8 mouse cellular contexts compared by ENCODE assay signal in genomic region chr17:27908206-27908887, GRCm38 (mm10). TPM values are rescaled to one million over a fixed set of nuclear protein-coding genes. Genes with fewer than 3 reads are reported as not detected.
A peak's percentile ranks its signal among the peaks of the same experiment; 100 is the strongest.
DNase-seq lines count a peak whose midpoint lies in the region; ATAC-seq and TF ChIP-seq lines count a peak whose summit lies in the region.

No protein-coding gene starts in this region.

- 1% methylated on average over 12 of the region's 12 CpGs for WGBS in embryonic facial prominence, embryonic 12.5 days
- under 1% methylated on average over 11 of the region's 12 CpGs for WGBS in hindbrain, postnatal 0 days
- WGBS in thymus, adult 2 months, result 0% methylated on average over 12 of the region's 12 CpGs

- ATAC-seq in CD4-positive, CD25-positive, alpha-beta regulatory T cell, adult 4 months, result peak; percentile 42
- ATAC-seq in embryonic facial prominence, embryonic 12.5 days (ENCODE audit: insufficient number of reproducible peaks, insufficient read depth, low FRiP score, low TSS enrichment), result no peak
- no peak for ATAC-seq in hindbrain, postnatal 0 days
- ATAC-seq in megakaryocyte progenitor cell, adult 5-6 weeks (replicated peaks; ENCODE audit: poor library complexity), result peak; percentile 49

- DNase-seq in gastrocnemius, postnatal 10 days, result peak; percentile 29
- DNase-seq in gastrocnemius, postnatal 4 days (ENCODE audit: low spot score in 2 of 2), result no peak
- DNase-seq in hindbrain, postnatal 0 days (ENCODE audit: low spot score), result no peak
- no peak for DNase-seq in thymus, adult 2 months
- no peak for DNase-seq in adrenal gland, postnatal 4 days (ENCODE audit: low spot score in 2 of 2)

- H3K4me3 ChIP-seq in embryonic facial prominence, embryonic 12.5 days, result peak overlapping the region; percentile 96
- peak overlapping the region; percentile 92 for H3K4me3 ChIP-seq in hindbrain, postnatal 0 days (ENCODE audit: low read length)
- H3K4me3 ChIP-seq in thymus, adult 2 months (ENCODE audit: control insufficient read depth, insufficient read depth, low read length), result peak overlapping the region; percentile 67

- TF ChIP-seq CTCF in hindbrain, postnatal 0 days (IDR thresholded peaks at IDR 0.05; ENCODE audit: low read depth), result no peak; the same call in 1 of the 2 replicates
- TF ChIP-seq CTCF in thymus, adult 2 months (IDR thresholded peaks at IDR 0.05; ENCODE audit: borderline replicate concordance, control insufficient read depth, extremely low read depth, insufficient read depth, low read length, poor library complexity), result no peak

- H3K27me3 ChIP-seq in embryonic facial prominence, embryonic 12.5 days, result no peaks in the 10 kb centered on the region
- no peaks in the 10 kb centered on the region for H3K27me3 ChIP-seq in hindbrain, postnatal 0 days (ENCODE audit: insufficient read depth, low read length)
- no peaks in the 10 kb centered on the region for H3K27me3 ChIP-seq in thymus, adult 2 months (ENCODE audit: control insufficient read depth, insufficient read depth, low read length)

- H3K4me2 ChIP-seq in embryonic facial prominence, embryonic 12.5 days (replicated peaks), result peak overlapping the region; percentile 86
- H3K4me2 ChIP-seq in hindbrain, postnatal 0 days (ENCODE audit: low read depth, low read length), result peak overlapping the region; percentile 96

- peaks cover 20% of the 10 kb centered on the region for H3K4me1 ChIP-seq in embryonic facial prominence, embryonic 12.5 days
- peaks cover 19% of the 10 kb centered on the region for H3K4me1 ChIP-seq in hindbrain, postnatal 0 days (ENCODE audit: insufficient read depth, low read length)
- peaks cover 16% of the 10 kb centered on the region for H3K4me1 ChIP-seq in thymus, adult 2 months (replicated peaks; ENCODE audit: control insufficient read depth, insufficient read depth, low read length)

- no peak for TF ChIP-seq POLR2A in thymus, adult 2 months (IDR thresholded peaks at IDR 0.05; ENCODE audit: control insufficient read depth, extremely low read depth, insufficient read depth, low read length, poor library complexity)

- H3K9me3 ChIP-seq in embryonic facial prominence, embryonic 12.5 days, result no peaks in the 10 kb centered on the region
- H3K9me3 ChIP-seq in hindbrain, postnatal 0 days (ENCODE audit: low read length), result no peaks in the 10 kb centered on the region

- H3K9ac ChIP-seq in embryonic facial prominence, embryonic 12.5 days, result peak overlapping the region; percentile 89
- H3K9ac ChIP-seq in hindbrain, postnatal 0 days (replicated peaks; ENCODE audit: low read length), result peak overlapping the region; percentile 90

- peak overlapping the region; percentile 86 for H3K27ac ChIP-seq in embryonic facial prominence, embryonic 12.5 days
- peak overlapping the region; percentile 91 for H3K27ac ChIP-seq in hindbrain, postnatal 0 days
- peak overlapping the region; percentile 15; the same call in 1 of the 2 replicates for H3K27ac ChIP-seq in thymus, adult 2 months (ENCODE audit: control insufficient read depth, insufficient read depth, low read length)

- H3K36me3 ChIP-seq in embryonic facial prominence, embryonic 12.5 days, result peaks cover 11% of the 10 kb centered on the region
- H3K36me3 ChIP-seq in hindbrain, postnatal 0 days (ENCODE audit: insufficient read depth, low read length), result peaks cover 11% of the 10 kb centered on the region; the same call in 1 of the 2 replicates
- H3K36me3 ChIP-seq in thymus, adult 2 months (ENCODE audit: control insufficient read depth, insufficient read depth, low read length), result peaks cover 5% of the 10 kb centered on the region

RNA-seq across cellular contexts. Expression of gene Anks1, which starts 0.8 kb away (rescaled TPM):
- total RNA-seq in gastrocnemius, postnatal 10 days (2021), result 10 to 100 TPM; 22.6 to 27.6 TPM
- total RNA-seq in gastrocnemius, postnatal 4 days (2021), result 10 to 100 TPM; 38.3 to 40.1 TPM
- 1 to 10 TPM; 3.7 to 4.7 TPM for polyA plus RNA-seq in CD4-positive, CD25-positive, alpha-beta regulatory T cell, adult 4 months (2017; shearing (Covaris generic))
- 22.5 and 23.1 TPM in 2 replicates for polyA plus RNA-seq in embryonic facial prominence, embryonic 12.5 days (2016; fragmentation: Nextera tagmentation; extraction: Ambion mirVana)
- total RNA-seq in hindbrain, postnatal 0 days (2014; rRNA removed), result 102 and 114 TPM in 2 replicates
- polyA plus RNA-seq in hindbrain, postnatal 0 days (2015; fragmentation: Nextera tagmentation; extraction: Ambion mirVana), result 35.0 and 35.8 TPM in 2 replicates
- total RNA-seq in megakaryocyte progenitor cell, adult 5-6 weeks (2015), result 29.5 and 34.7 TPM in 2 replicates
- 29.0 and 34.3 TPM in 2 replicates for total RNA-seq in megakaryocyte progenitor cell, adult 5-6 weeks (2017)
- polyA plus RNA-seq in thymus, adult 2 months (2012; rRNA removed), result 103 and 109 TPM in 2 replicates
- total RNA-seq in adrenal gland, postnatal 4 days (2021), result 10 to 100 TPM; 33.7 to 37.4 TPM

RNA-seq across cellular contexts. Expression of gene Taf11, which starts 1.3 kb away (rescaled TPM):
- total RNA-seq in gastrocnemius, postnatal 10 days (2021), result 10 to 100 TPM; 19.9 to 23.3 TPM
- 10 to 100 TPM; 27.7 to 27.9 TPM for total RNA-seq in gastrocnemius, postnatal 4 days (2021)
- polyA plus RNA-seq in CD4-positive, CD25-positive, alpha-beta regulatory T cell, adult 4 months (2017; shearing (Covaris generic)), result 10 to 100 TPM; 38.2 to 42.3 TPM
- polyA plus RNA-seq in embryonic facial prominence, embryonic 12.5 days (2016; fragmentation: Nextera tagmentation; extraction: Ambion mirVana), result 98.3 and 104 TPM in 2 replicates
- 7.7 and 15.3 TPM in 2 replicates for total RNA-seq in hindbrain, postnatal 0 days (2014; rRNA removed)
- polyA plus RNA-seq in hindbrain, postnatal 0 days (2015; fragmentation: Nextera tagmentation; extraction: Ambion mirVana), result 54.6 and 62.0 TPM in 2 replicates
- total RNA-seq in megakaryocyte progenitor cell, adult 5-6 weeks (2015), result 60.7 and 61.8 TPM in 2 replicates
- 29.6 and 30.4 TPM in 2 replicates for total RNA-seq in megakaryocyte progenitor cell, adult 5-6 weeks (2017)
- 12.5 and 13.6 TPM in 2 replicates for polyA plus RNA-seq in thymus, adult 2 months (2012; rRNA removed)
- total RNA-seq in adrenal gland, postnatal 4 days (2021), result 10 to 100 TPM; 39.5 to 43.6 TPM

RNA-seq across cellular contexts. Expression of gene Uhrf1bp1, which starts 52.1 kb away (rescaled TPM):
- total RNA-seq in gastrocnemius, postnatal 10 days (2021), result 10 to 100 TPM; 15.0 to 20.4 TPM
- total RNA-seq in gastrocnemius, postnatal 4 days (2021), result 10 to 100 TPM; 19.3 to 19.5 TPM
- polyA plus RNA-seq in CD4-positive, CD25-positive, alpha-beta regulatory T cell, adult 4 months (2017; shearing (Covaris generic)), result 1 to 10 TPM in 1 of 2 experiments, under 1 TPM in 1; 0.65 to 1.3 TPM
- 9.2 and 10.1 TPM in 2 replicates for polyA plus RNA-seq in embryonic facial prominence, embryonic 12.5 days (2016; fragmentation: Nextera tagmentation; extraction: Ambion mirVana)
- 18.1 and 19.9 TPM in 2 replicates for total RNA-seq in hindbrain, postnatal 0 days (2014; rRNA removed)
- 3.4 and 3.6 TPM in 2 replicates for polyA plus RNA-seq in hindbrain, postnatal 0 days (2015; fragmentation: Nextera tagmentation; extraction: Ambion mirVana)
- total RNA-seq in megakaryocyte progenitor cell, adult 5-6 weeks (2015), result 6.0 and 8.1 TPM in 2 replicates
- 8.4 and 9.3 TPM in 2 replicates for total RNA-seq in megakaryocyte progenitor cell, adult 5-6 weeks (2017)
- polyA plus RNA-seq in thymus, adult 2 months (2012; rRNA removed), result 4.4 and 4.7 TPM in 2 replicates
- 10 to 100 TPM; 24.5 to 24.8 TPM for total RNA-seq in adrenal gland, postnatal 4 days (2021)

Comparison
In these comparisons a context has a peak if more than half of its experiments do, and no peak if none do; other contexts are left out.
1. ATAC-seq: peak in CD4-positive, CD25-positive, alpha-beta regulatory T cell, adult 4 months (single experiment) and megakaryocyte progenitor cell, adult 5-6 weeks (single experiment); none in embryonic facial prominence, embryonic 12.5 days (single experiment) and hindbrain, postnatal 0 days (single experiment).
2. H3K27ac ChIP-seq: peak in every context shown above with its lines; median percentile 91 in hindbrain, postnatal 0 days; 86 in embryonic facial prominence, embryonic 12.5 days; 15 in thymus, adult 2 months.
3. Peak in every context shown above with its lines, with median percentiles within 50 percentile points of each other: H3K4me3 ChIP-seq.